Comparison of ENCODE assay signal across 23 mouse cellular contexts in genomic region chr2:135856826-135857225, GRCm38 (mm10).
DNase-seq lines count a peak whose midpoint lies in the region; ATAC-seq and TF ChIP-seq lines count a peak whose summit lies in the region.
"Had no signal": no experiment of that assay in that cellular context is flagged by ENCODE, and none has a peak within 500 bp of the region (broad histone marks: within the 10 kb centered on the region; RNA-seq: fewer than 3 reads in every experiment).

No protein-coding gene starts in this region.

- no peak overlapping the region for H3K27ac ChIP-seq in forebrain, embryonic 11.5 days (ENCODE audit: low read depth, low read length)
- no peak overlapping the region for H3K27ac ChIP-seq in forebrain, embryonic 13.5 days
- 0 out of 2 replicates have a peak overlapping the region, but pooled peaks have one; percentile 4 for H3K27ac ChIP-seq in stomach, embryonic 16.5 days (ENCODE audit: low read length)
- H3K27ac ChIP-seq in stomach, postnatal 0 days (replicated peaks) = no peak overlapping the region
- peak overlapping the region; percentile 51 for H3K27ac ChIP-seq in brown adipose tissue, adult 24 weeks (replicated peaks; ENCODE audit: low read depth, low read length)
- no peak overlapping the region for H3K27ac ChIP-seq in lung, postnatal 0 days (ENCODE audit: low read length)
- H3K27ac ChIP-seq in intestine, embryonic 16.5 days (ENCODE audit: low read length) = no peak overlapping the region
- H3K27ac ChIP-seq: embryonic facial prominence, embryonic 15.5 days; hindbrain, embryonic 12.5 days had no signal

- no peak for TF ChIP-seq EP300 in stomach, postnatal 0 days (optimal IDR thresholded peaks at IDR 0.05)
- TF ChIP-seq EP300 in lung, postnatal 0 days (IDR thresholded peaks at IDR 0.05) = no peak

- no peak for TF ChIP-seq CTCF in stomach, postnatal 0 days (IDR thresholded peaks at IDR 0.05; ENCODE audit: low read depth)
- no peak for TF ChIP-seq CTCF in lung, postnatal 0 days (IDR thresholded peaks at IDR 0.05)

- WGBS in forebrain, embryonic 11.5 days = 85% methylated on average over 2 of the region's 2 CpGs
- 87% methylated on average over 2 of the region's 2 CpGs for WGBS in forebrain, embryonic 13.5 days
- 88% methylated on average over 2 of the region's 2 CpGs for WGBS in stomach, embryonic 16.5 days
- WGBS in stomach, postnatal 0 days = 100% methylated on average over 2 of the region's 2 CpGs
- WGBS in lung, postnatal 0 days = 93% methylated on average over 2 of the region's 2 CpGs
- WGBS in intestine, embryonic 16.5 days = 86% methylated on average over 2 of the region's 2 CpGs

- no peak overlapping the region for H3K4me3 ChIP-seq in forebrain, embryonic 11.5 days (ENCODE audit: low read depth, low read length)
- no peak overlapping the region for H3K4me3 ChIP-seq in forebrain, embryonic 13.5 days
- H3K4me3 ChIP-seq in stomach, embryonic 16.5 days (replicated peaks; ENCODE audit: low read length) = no peak overlapping the region
- no peak overlapping the region for H3K4me3 ChIP-seq in stomach, postnatal 0 days (ENCODE audit: low read depth, low read length)
- no peak overlapping the region for H3K4me3 ChIP-seq in brown adipose tissue, adult 24 weeks (ENCODE audit: insufficient read depth, low read depth, low read length)
- H3K4me3 ChIP-seq in lung, postnatal 0 days (ENCODE audit: low read depth, low read length) = no peak overlapping the region
- H3K4me3 ChIP-seq in intestine, embryonic 16.5 days (ENCODE audit: low read length) = no peak overlapping the region
- H3K4me3 ChIP-seq: embryonic facial prominence, embryonic 15.5 days; erythroblast, embryonic 14.5 days; heart, embryonic 12.5 days; hindbrain, embryonic 12.5 days had no signal

- DNase-seq in forebrain, embryonic 11.5 days (ENCODE audit: low spot score) = no peak
- no peak for DNase-seq in stomach, postnatal 0 days (ENCODE audit: low spot score)
- DNase-seq in lung, postnatal 0 days (ENCODE audit: low spot score) = no peak
- DNase-seq in frontal cortex, postnatal 36 days (ENCODE audit: low spot score in 2 of 2) = no peak
- DNase-seq: adrenal gland, postnatal 14 days; cerebellum, adult 18-20 months; cerebellum, postnatal 14 days; embryo, embryonic 11 days; gastrocnemius, postnatal 10 days; heart, postnatal 36 days; kidney, adult 11 months had no signal

- no peaks in the 10 kb centered on the region for H3K27me3 ChIP-seq in forebrain, embryonic 11.5 days (ENCODE audit: control insufficient read depth, insufficient read depth, low read length)
- no peaks in the 10 kb centered on the region for H3K27me3 ChIP-seq in forebrain, embryonic 13.5 days
- H3K27me3 ChIP-seq in stomach, embryonic 16.5 days (ENCODE audit: control insufficient read depth, insufficient read depth, low read length) = no peaks in the 10 kb centered on the region
- H3K27me3 ChIP-seq in stomach, postnatal 0 days (ENCODE audit: control insufficient read depth, insufficient read depth, low read length) = no peaks in the 10 kb centered on the region
- no peaks in the 10 kb centered on the region for H3K27me3 ChIP-seq in lung, postnatal 0 days (replicated peaks; ENCODE audit: insufficient read depth, low read length)
- H3K27me3 ChIP-seq in intestine, embryonic 16.5 days (replicated peaks; ENCODE audit: control insufficient read depth, insufficient read depth, low read length) = no peaks in the 10 kb centered on the region
- H3K27me3 ChIP-seq: embryonic facial prominence, embryonic 15.5 days; heart, embryonic 12.5 days; hindbrain, embryonic 12.5 days had no signal

- H3K36me3 ChIP-seq in forebrain, embryonic 11.5 days (ENCODE audit: control insufficient read depth, insufficient read depth, low read length) = no peaks in the 10 kb centered on the region
- no peaks in the 10 kb centered on the region for H3K36me3 ChIP-seq in forebrain, embryonic 13.5 days (ENCODE audit: poor library complexity, severe bottlenecking)
- H3K36me3 ChIP-seq in stomach, embryonic 16.5 days (ENCODE audit: control insufficient read depth, insufficient read depth, low read length) = no peaks in the 10 kb centered on the region
- H3K36me3 ChIP-seq in stomach, postnatal 0 days (ENCODE audit: control insufficient read depth, insufficient read depth, low read length) = no peaks in the 10 kb centered on the region
- no peaks in the 10 kb centered on the region for H3K36me3 ChIP-seq in lung, postnatal 0 days (ENCODE audit: insufficient read depth, low read length)
- H3K36me3 ChIP-seq in intestine, embryonic 16.5 days (ENCODE audit: control insufficient read depth, insufficient read depth, low read length) = no peaks in the 10 kb centered on the region
- H3K36me3 ChIP-seq: embryonic facial prominence, embryonic 15.5 days; G1E; heart, embryonic 12.5 days; hindbrain, embryonic 12.5 days had no signal

- H3K9me3 ChIP-seq in forebrain, embryonic 11.5 days (ENCODE audit: control insufficient read depth, low read length) = no peaks in the 10 kb centered on the region
- no peaks in the 10 kb centered on the region for H3K9me3 ChIP-seq in forebrain, embryonic 13.5 days (replicated peaks)
- no peaks in the 10 kb centered on the region for H3K9me3 ChIP-seq in stomach, embryonic 16.5 days (replicated peaks; ENCODE audit: control insufficient read depth, low read length)
- H3K9me3 ChIP-seq in stomach, postnatal 0 days (ENCODE audit: control insufficient read depth, low read length) = no peaks in the 10 kb centered on the region
- no peaks in the 10 kb centered on the region for H3K9me3 ChIP-seq in lung, postnatal 0 days (ENCODE audit: low read length)
- no peaks in the 10 kb centered on the region for H3K9me3 ChIP-seq in intestine, embryonic 16.5 days (ENCODE audit: control insufficient read depth, low read length)
- H3K9me3 ChIP-seq: embryonic facial prominence, embryonic 15.5 days; heart, embryonic 12.5 days; hindbrain, embryonic 12.5 days had no signal

- no peaks in the 10 kb centered on the region for H3K4me1 ChIP-seq in forebrain, embryonic 11.5 days (replicated peaks; ENCODE audit: control insufficient read depth, insufficient read depth, low read length)
- H3K4me1 ChIP-seq in forebrain, embryonic 13.5 days = peaks cover 13% of the 10 kb centered on the region
- H3K4me1 ChIP-seq in stomach, embryonic 16.5 days (ENCODE audit: control insufficient read depth, insufficient read depth, low read length) = peaks cover 6% of the 10 kb centered on the region
- no peaks in the 10 kb centered on the region for H3K4me1 ChIP-seq in stomach, postnatal 0 days (replicated peaks; ENCODE audit: control insufficient read depth, insufficient read depth)
- H3K4me1 ChIP-seq in brown adipose tissue, adult 24 weeks (ENCODE audit: control insufficient read depth, insufficient read depth, insufficient read length, low read length) = peaks cover 22% of the 10 kb centered on the region
- no peaks in the 10 kb centered on the region; the same call in 1 of the 2 replicates for H3K4me1 ChIP-seq in lung, postnatal 0 days (ENCODE audit: insufficient read depth, low read depth, low read length)
- H3K4me1 ChIP-seq in intestine, embryonic 16.5 days (ENCODE audit: control insufficient read depth, insufficient read depth, low read length) = no peaks in the 10 kb centered on the region
- H3K4me1 ChIP-seq: embryonic facial prominence, embryonic 15.5 days had no signal

- no peak overlapping the region for H3K9ac ChIP-seq in forebrain, embryonic 11.5 days (ENCODE audit: low read length)
- H3K9ac ChIP-seq in forebrain, embryonic 13.5 days = no peak overlapping the region
- H3K9ac ChIP-seq in stomach, embryonic 16.5 days (ENCODE audit: low read length) = no peak overlapping the region
- H3K9ac ChIP-seq in stomach, postnatal 0 days (ENCODE audit: low read length) = no peak overlapping the region
- no peak overlapping the region for H3K9ac ChIP-seq in lung, postnatal 0 days (replicated peaks; ENCODE audit: low read depth)
- H3K9ac ChIP-seq in intestine, embryonic 16.5 days (ENCODE audit: low read depth, low read length) = no peak overlapping the region
- H3K9ac ChIP-seq: embryonic facial prominence, embryonic 15.5 days; heart, embryonic 12.5 days; hindbrain, embryonic 12.5 days had no signal

- H3K4me2 ChIP-seq in forebrain, embryonic 11.5 days (ENCODE audit: low read depth, low read length, severe bottlenecking) = no peak overlapping the region
- no peak overlapping the region for H3K4me2 ChIP-seq in forebrain, embryonic 13.5 days
- H3K4me2 ChIP-seq in stomach, embryonic 16.5 days (ENCODE audit: low read depth, low read length) = no peak overlapping the region
- no peak overlapping the region for H3K4me2 ChIP-seq in stomach, postnatal 0 days (replicated peaks; ENCODE audit: low read depth)
- no peak overlapping the region for H3K4me2 ChIP-seq in lung, postnatal 0 days (replicated peaks; ENCODE audit: low read depth, low read length)
- no peak overlapping the region for H3K4me2 ChIP-seq in intestine, embryonic 16.5 days (ENCODE audit: low read depth, low read length)
- H3K4me2 ChIP-seq: embryonic facial prominence, embryonic 15.5 days; heart, embryonic 12.5 days; hindbrain, embryonic 12.5 days had no signal

- ATAC-seq in forebrain, embryonic 11.5 days (replicated peaks; ENCODE audit: low FRiP score) = peak; percentile 42; the same call in 1 of the 2 replicates
- no peak for ATAC-seq in forebrain, embryonic 13.5 days
- no peak for ATAC-seq in stomach, embryonic 16.5 days (ENCODE audit: insufficient read depth, low FRiP score)
- ATAC-seq in stomach, postnatal 0 days (ENCODE audit: low FRiP score, low TSS enrichment) = no peak
- no peak for ATAC-seq in lung, postnatal 0 days
- no peak for ATAC-seq in intestine, embryonic 16.5 days
- ATAC-seq: activated CD4-positive, CD25-positive, alpha-beta regulatory T cell, adult 4 months; hindbrain, embryonic 16.5 days; inflammation-experienced regulatory T-cells, adult 6 months had no signal

Comparison
In these comparisons a context has a peak if more than half of its experiments do, and no peak if none do; other contexts are left out.
1. H3K27ac ChIP-seq: peak in stomach, embryonic 16.5 days (single experiment) and brown adipose tissue, adult 24 weeks (single experiment); none in forebrain, embryonic 11.5 days (single experiment), forebrain, embryonic 13.5 days (single experiment), stomach, postnatal 0 days (single experiment), lung, postnatal 0 days (single experiment) and intestine, embryonic 16.5 days (single experiment).